Mouse (Mus musculus) CH12.LX (cell line): ENCODE measurements around the gene Megf8. TPM values are rescaled to one million over a fixed set of nuclear protein-coding genes. Genes with fewer than 3 reads are reported as not detected.

Experiments
- DNase-seq: peaks from one replicate; pipeline ENCODE4 v3.0.0-alpha.2; 2013; ENCODE audit errors: extremely low read depth
- H3K27ac ChIP-seq: 2 replicates; pipeline ENCODE4 v1.5.1; 2012; ENCODE audit warnings: low read depth, mild to moderate bottlenecking, control low read depth, moderate library complexity; ENCODE audit not compliant: insufficient read depth
- H3K27me3 ChIP-seq: replicated peaks from 2 replicates; pipeline ENCODE3; 2012; ENCODE audit warnings: inconsistent platforms
- H3K36me3 ChIP-seq, 2 experiments: replicated peaks in 1 of 2; 2 replicates each; pipeline versions ENCODE3 to v1.6.1; 2012; ENCODE audit warnings: inconsistent platforms in 1 of 2, low read length in 1 of 2, mild to moderate bottlenecking in 1 of 2, mixed read lengths in 1 of 2, moderate library complexity in 1 of 2; ENCODE audit not compliant: control insufficient read depth in 1 of 2, insufficient read depth in 1 of 2
- H3K4me1 ChIP-seq, 2 experiments: 2 replicates each; pipeline ENCODE4 v1.6.1; 2012; ENCODE audit warnings: inconsistent platforms in 1 of 2, moderate library complexity in 1 of 2; ENCODE audit not compliant: insufficient read depth in 2 of 2, control insufficient read depth in 1 of 2
- H3K4me2 ChIP-seq: 2 replicates; pipeline ENCODE4 v1.6.1; 2012; ENCODE audit warnings: low read depth, mild to moderate bottlenecking, control low read depth; ENCODE audit not compliant: poor library complexity, insufficient read depth, severe bottlenecking
- H3K4me3 ChIP-seq, 3 experiments: fragments of 150-350 bp in 1 of 3; sonication (generic) in 1 of 3; replicated peaks in 1 of 3; 2 replicates each; pipeline versions ENCODE3 to v1.5.1; 2011 to 2012; ENCODE audit warnings: low read depth in 2 of 3, low read length in 2 of 3, mild to moderate bottlenecking in 2 of 3, moderate library complexity in 2 of 3, control low read depth in 1 of 3, improper control_type of control experiment in 1 of 3, inconsistent platforms in 1 of 3, mixed read lengths in 1 of 3; ENCODE audit not compliant: poor library complexity in 1 of 3
- H3K79me2 ChIP-seq: replicated peaks from 2 replicates; pipeline ENCODE4 v1.6.1; 2012; ENCODE audit warnings: mild to moderate bottlenecking, moderate library complexity; ENCODE audit not compliant: control insufficient read depth, poor library complexity, insufficient read depth, severe bottlenecking; ENCODE audit errors: extremely low read depth
- H3K9ac ChIP-seq: 2 replicates; pipeline ENCODE4 v1.6.1; 2012; ENCODE audit warnings: low read depth, mild to moderate bottlenecking, control low read depth, moderate library complexity; ENCODE audit not compliant: insufficient read depth
- H3K9me3 ChIP-seq: replicated peaks from 2 replicates; pipeline ENCODE3; 2012; ENCODE audit warnings: low read length, inconsistent platforms, mixed read lengths
- CHD2 ChIP-seq: IDR thresholded peaks from 2 replicates; pipeline ENCODE4 v1.6.1; 2011; ENCODE audit warnings: low read length, improper control_type of control experiment
- ETS1 ChIP-seq: conservative IDR thresholded peaks from 2 replicates; pipeline ENCODE4 v1.6.1; 2012; ENCODE audit warnings: low read depth, mild to moderate bottlenecking, inconsistent platforms, low read length, improper control_type of control experiment, moderate library complexity
- JUN ChIP-seq: IDR thresholded peaks from 2 replicates; pipeline ENCODE4 v1.6.1; 2011; ENCODE audit warnings: low read depth, mild to moderate bottlenecking, low read length, improper control_type of control experiment, moderate library complexity; ENCODE audit not compliant: insufficient read depth
- JUND ChIP-seq: conservative IDR thresholded peaks from 2 replicates; pipeline ENCODE4 v1.6.1; 2011; ENCODE audit warnings: low read depth, low read length, improper control_type of control experiment
- MYC ChIP-seq: IDR thresholded peaks from 2 replicates; pipeline ENCODE4 v1.6.1; 2011; ENCODE audit warnings: low read depth, mild to moderate bottlenecking, improper control_type of control experiment, low read length
- POLR2A ChIP-seq: IDR thresholded peaks from 2 replicates; pipeline ENCODE4 v1.6.1; 2011; ENCODE audit warnings: low read depth, mild to moderate bottlenecking, improper control_type of control experiment, low read length
- POLR2AphosphoS2 ChIP-seq: IDR thresholded peaks from 2 replicates; pipeline ENCODE4 v1.6.1; 2011; ENCODE audit warnings: low read depth, low read length, improper control_type of control experiment
- ZMIZ1 ChIP-seq: IDR thresholded peaks from 2 replicates; pipeline ENCODE4 v1.6.1; 2012; ENCODE audit warnings: low read depth, mild to moderate bottlenecking, inconsistent platforms, low read length, improper control_type of control experiment
- dilution Hi-C: fragments of 300-500 bp; cut with MboI; formaldehyde crosslinking; loops from 2 replicates; pipeline ENCODE4 v1.14.3; 2020; ENCODE audit warnings: low sequenced_read_pairs; ENCODE audit not compliant: extremely low pct_unique_long_range_greater_than_20kb, extremely low pct_ligation_motif_present
- in situ Hi-C: fragments of 300-500 bp; cut with MboI; formaldehyde crosslinking; loops from 3 replicates; pipeline ENCODE4 v1.14.3; 2019; ENCODE audit warnings: low sequenced_read_pairs, low pct_ligation_motif_present, low pct_unique_long_range_greater_than_20kb, mixed read lengths
- polyA plus RNA-seq: library from polyadenylated mRNA; unstranded; fragments of >175 nt; gene quantifications from 2 replicates; pipeline ENCODE4 v1.2.1, GENCODE M21; 2012; ENCODE audit warnings: low read depth; ENCODE audit not compliant: insufficient read length
- total RNA-seq, 2 experiments: library from RNA; depleted of rRNA; stranded (reverse); fragments of 300-350 nt in 1 of 2; fragments of >200 nt in 1 of 2; gene quantifications; 2 replicates each; pipeline ENCODE4 v1.2.3; 2012 to 2014

Gene Megf8
- total and polyA plus RNA-seq, 3 experiments = 0.62 to 1.7 (median 1.2) TPM

GRCm38 (mm10) chr7:25390054-25390770 lies 73.2 kb downstream of the Megf8 start:
- Histone ChIP-seq H3K4me2 (no peak overlapping the region), H3K27me3 (no peaks in the 10 kb centered on the region), H3K9me3 (no peaks in the 10 kb centered on the region), H3K27ac (no peak overlapping the region), H3K36me3 (peaks cover 9 to 33% of the 10 kb centered on the region in 2 experiments), H3K9ac (no peak overlapping the region), H3K4me3 (no peak overlapping the region), H3K4me1 (peaks cover 18 to 36% of the 10 kb centered on the region in 2 experiments), H3K79me2 (no peaks in the 10 kb centered on the region)
- dilution Hi-C loops (no loop called here), in situ Hi-C loops (no loop called here)
- DNase-seq = no peak
- TF ChIP-seq POLR2A (no peak), JUN (no peak), ZMIZ1 (no peak)

DNA sequence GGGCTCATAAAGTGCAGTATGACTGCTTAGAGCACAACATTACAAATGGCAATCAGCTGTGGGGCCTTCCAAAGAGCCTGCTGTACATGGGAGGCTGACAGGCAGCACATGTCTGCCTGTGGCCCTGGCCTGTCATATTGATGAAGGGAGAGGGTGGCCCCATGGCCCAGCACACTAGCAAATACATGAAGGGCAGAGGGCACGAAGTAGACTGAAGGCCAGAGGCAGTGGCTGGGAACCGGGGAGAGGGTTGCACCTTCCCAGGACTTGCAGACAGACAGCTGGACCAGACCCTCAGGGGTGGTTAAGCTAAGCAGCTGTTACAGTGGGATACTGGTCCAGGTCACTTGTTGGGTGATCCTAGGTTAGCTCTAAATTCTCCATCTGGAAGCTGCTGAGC lies 74.0 kb downstream of the Megf8 start:
- no peaks in the 10 kb centered on the region for H3K27me3 ChIP-seq
- DNase-seq = no peak
- no peaks in the 10 kb centered on the region for H3K9me3 ChIP-seq
- peaks cover 9 to 31% of the 10 kb centered on the region in 2 experiments for H3K36me3 ChIP-seq
- H3K79me2 ChIP-seq = no peaks in the 10 kb centered on the region
- no peak overlapping the region for H3K4me3 ChIP-seq
- in situ Hi-C loops = no loop called here
- H3K9ac ChIP-seq = no peak overlapping the region
- dilution Hi-C loops = no loop called here
- no peak overlapping the region for H3K4me2 ChIP-seq
- no peak overlapping the region for H3K27ac ChIP-seq
- H3K4me1 ChIP-seq = peaks cover 11 to 28% of the 10 kb centered on the region in 2 experiments; a peak in 3 of 4 replicates
- TF ChIP-seq JUND (no peak), MYC (no peak), POLR2AphosphoS2 (no peak), ETS1 (no peak), CHD2 (no peak)
- TF ChIP-seq, all 38 proteins: peak for 0

DNA sequence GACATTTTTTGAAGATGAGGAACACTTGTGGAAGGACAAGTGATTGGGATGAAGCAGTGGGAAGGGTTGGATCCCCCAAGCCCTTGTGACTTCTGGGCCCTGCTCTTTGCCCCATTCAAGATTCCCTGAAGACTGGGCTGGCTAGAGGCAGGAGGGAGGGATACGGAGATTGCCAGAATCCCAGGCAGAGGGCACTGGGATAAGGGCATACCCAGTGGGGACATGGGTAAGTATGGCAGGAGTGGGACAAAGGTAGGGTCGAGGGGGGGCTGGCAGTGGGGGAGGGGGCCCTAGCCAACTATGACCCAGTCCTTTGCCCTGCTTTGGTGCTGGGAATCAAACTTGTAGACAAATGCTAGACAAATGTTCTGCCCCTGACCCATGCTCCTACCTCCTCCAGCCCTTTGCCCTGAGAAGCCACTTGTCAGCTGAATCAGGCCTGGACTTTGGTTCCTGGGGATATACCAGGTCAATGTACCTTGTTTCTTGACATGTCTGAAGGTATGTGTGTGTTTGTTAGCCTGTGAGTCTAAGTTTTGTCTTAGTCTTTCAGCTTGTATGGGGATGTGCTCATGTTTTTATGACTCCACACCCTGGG lies 75.0 kb downstream of the Megf8 start:
- H3K27me3 ChIP-seq = no peaks in the 10 kb centered on the region
- in situ Hi-C loops = no loop called here
- TF ChIP-seq JUN = no peak
- TF ChIP-seq, all 38 proteins: peak for 0
- Histone ChIP-seq H3K79me2 (no peaks in the 10 kb centered on the region), H3K36me3 (peaks cover 9 to 31% of the 10 kb centered on the region in 2 experiments), H3K4me3 (no peak overlapping the region), H3K4me1 (peaks cover 6 to 26% of the 10 kb centered on the region in 2 experiments; a peak in 3 of 4 replicates), H3K9ac (no peak overlapping the region), H3K9me3 (no peaks in the 10 kb centered on the region), H3K27ac (no peak overlapping the region), H3K4me2 (no peak overlapping the region)
- dilution Hi-C loops = no loop called here
- DNase-seq = no peak
